Mouse (Mus musculus) MEL-GATA-1-ER (cell line): Measurements from ENCODE around the gene Sept12.
A peak's percentile ranks its signal among the peaks of the same experiment; 100 is the strongest.

Experiments used
- DNase-seq: peaks from one replicate; pipeline ENCODE4 v3.0.0-alpha.2; 2012; ENCODE audit warnings: low read depth; ENCODE audit errors: extremely low read depth

Sept12 gene

DNA sequence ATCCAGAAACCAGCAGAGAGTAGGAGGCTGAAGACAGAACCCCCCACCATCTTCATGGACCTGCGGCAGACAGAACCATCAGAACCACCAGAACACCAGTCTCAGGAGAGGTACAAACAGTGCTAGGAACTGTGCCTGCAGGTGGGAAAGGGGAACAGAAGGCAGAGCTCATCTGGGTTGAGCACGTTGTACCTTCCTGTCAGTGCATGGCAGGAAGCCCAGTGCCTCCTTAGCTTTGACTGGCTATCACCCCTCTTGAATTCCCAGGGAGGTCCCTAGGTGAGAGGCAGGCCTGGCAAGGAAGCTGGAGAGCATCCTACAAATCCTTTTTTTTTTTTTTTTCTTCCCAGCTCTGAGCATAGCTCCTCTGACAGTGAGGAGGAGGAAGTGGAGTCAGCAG, 21.5 kb downstream of the Sept12 start:
- DNase-seq: no peak

DNA sequence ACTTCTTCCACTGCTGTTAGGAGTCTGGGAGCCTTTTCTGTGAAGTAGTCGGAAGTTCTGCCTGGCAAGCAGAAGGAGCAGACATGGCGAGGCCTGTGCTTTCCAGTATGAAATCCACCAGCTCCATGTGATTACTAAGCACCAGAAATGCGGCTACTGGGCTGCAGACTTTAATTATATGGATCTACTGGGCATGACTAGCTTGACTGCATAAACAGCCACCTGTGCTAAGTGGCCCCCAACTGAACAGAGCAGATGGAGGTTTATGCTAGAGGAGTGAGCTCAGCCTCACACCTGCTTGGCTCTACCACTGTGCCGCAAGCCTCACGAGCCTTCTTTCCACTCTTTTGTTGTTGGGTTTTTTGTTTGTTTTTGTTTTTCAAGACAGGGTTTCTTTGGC, 23.1 kb downstream of the Sept12 start:
- no peak for DNase-seq

GRCm38 (mm10) chr16:4971626-4972025, 26.0 kb downstream of the Sept12 start:
- DNase-seq: no peak

DNA sequence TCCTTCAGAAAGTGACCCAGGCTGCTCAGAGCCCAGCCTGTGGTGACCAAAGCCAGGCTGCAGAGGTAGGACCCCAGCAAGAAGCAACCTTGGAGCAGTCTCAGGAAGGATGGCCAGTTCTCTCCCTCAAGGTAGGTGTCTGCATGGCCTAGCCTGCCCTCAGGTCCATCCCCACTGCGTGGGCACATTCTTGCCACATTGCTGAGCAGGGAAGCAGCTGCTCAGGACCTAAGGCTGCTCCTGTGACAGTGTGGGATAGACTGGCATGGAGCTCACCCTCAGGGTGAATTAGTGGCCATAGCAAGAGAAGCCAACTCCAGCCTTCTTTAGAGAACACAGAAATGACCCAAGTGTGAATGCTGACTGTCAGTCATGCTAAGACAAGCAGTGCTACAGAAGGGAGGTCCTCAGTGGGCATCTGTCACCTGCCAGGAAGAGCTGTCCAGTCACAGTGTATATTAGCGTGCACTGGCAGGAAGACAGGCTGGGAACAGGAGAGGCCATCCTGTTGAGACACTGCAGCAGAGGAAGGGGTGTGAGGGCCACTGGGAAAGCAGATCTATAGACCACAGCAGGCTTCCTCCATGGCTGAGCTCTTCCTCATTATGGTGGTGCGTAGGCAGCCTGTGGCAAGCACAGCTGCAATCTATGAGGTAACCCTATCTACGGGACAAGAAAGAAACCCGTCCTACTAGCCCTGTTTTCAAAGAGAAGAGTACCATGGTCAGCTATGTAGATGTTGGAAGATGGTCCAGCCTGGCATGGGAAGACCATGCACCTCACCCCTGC, 28.4 kb downstream of the Sept12 start:
- DNase-seq: peak; percentile 4

GRCm38 (mm10) chr16:4968426-4968825, 29.2 kb downstream of the Sept12 start:
- DNase-seq: no peak

DNA sequence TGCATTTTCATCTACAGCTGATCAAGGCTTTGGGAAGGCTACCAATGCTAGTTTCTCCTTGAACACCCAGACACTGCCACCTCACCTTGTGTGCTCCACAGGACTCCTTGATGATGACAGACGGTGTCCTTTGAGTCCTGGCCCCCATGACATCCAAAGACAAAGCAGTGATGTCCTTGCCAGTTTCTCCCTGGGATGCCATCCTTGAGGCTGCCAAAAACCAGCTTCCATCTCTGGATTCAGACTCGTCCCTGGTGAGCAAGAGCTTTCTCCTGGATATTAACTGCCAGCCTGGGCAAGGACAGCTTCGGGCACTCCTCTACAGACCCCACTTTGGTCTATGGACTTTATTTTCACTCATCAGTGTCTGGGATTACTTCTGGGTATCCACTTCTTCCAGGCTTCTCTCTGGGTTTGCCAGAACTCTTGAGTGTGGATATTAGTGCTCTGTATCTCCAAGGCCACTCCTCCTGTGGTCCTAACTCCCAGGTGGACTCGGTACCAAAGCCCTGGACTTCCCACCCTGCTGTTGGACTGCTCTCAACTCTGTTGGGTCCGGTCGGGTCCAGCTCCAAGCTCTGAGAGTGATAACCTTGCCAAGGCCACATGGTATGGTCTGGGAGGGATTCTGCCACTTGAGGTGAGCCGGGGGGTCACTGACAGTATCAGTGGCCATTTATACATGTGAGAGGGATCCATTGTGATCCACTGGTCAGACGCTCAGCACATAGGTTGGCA, 32.1 kb downstream of the Sept12 start:
- no peak for DNase-seq

DNA sequence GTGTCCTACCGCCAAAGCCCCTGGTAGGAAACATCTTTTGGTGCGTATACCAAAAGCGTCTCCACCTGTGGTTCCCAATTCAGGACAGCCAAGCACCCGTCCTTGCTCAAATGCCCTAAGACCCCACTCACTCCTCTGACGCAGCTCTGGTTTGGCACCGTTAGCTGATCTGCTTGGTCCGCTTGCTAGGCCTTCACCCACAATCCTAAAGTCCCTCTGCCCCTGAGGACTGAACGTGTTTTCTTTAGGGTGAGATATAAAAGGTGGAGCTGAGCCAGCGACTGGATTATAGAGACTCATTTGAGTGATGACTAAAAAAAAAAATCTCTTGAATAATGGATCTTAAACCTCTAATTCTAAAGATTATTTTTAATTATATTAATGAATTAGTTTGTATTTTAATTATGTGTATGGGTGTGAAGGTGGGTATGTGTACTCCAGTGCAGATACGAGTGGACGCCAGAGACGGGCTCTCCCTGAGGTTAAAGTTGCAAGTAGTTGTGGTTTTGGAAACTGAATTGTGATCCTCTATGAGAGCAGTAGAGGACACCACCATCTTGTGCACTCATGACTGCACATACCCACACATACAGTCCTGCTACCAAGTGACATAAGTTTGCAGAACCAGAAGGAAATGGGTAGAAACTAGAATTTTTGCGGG, 32.8 kb downstream of the Sept12 start:
- DNase-seq: peak; percentile 19

DNA sequence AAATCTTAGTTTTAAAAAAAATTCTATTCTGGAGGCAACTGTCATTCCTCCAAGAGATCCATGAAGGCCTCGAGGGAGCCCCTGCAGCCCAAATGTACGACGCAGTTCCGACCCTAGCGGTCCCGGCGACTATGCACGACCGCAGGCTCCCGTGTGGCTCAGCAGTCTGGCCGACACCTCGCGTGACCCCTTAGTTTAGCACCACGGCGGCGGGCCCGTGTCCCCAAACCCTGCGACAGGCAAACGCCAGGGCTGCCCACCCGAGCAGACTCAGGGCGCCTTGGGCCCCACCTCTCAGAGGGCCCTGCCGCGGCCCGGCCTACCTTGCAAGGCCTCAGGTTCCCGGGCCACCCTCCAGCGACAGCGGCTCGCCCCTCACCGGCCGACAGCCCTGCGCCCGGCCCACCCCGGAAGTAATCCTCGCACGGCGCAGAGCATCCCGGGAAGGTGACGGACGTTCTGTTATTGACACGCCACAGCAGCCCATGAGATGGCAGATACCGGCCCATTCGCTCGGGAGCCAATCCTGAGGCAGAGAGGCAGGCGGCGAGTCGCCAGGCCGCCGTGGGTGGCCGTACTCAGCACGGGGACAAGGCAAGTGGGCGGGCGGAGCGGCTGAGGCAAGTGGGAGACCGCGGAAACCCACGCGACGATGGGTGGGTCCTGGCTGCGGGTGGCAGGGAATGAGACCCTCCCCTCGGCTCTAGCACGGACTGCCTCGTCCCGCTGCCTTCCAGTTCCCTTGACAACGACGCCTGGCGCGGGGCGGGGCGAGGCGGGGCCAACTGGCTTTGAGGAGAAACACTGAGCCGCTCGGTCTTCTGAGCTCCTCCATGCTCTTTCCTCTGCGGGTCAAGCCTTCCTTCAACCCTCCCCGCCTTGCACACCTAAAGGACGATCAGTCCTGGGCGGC, 33.6 kb downstream of the Sept12 start, which contains the start of gene Anks3:
Anks3 (minus strand) TSS at position 409 of the 913 bp plus-strand sequence.
- DNase-seq: peak; percentile 85

DNA sequence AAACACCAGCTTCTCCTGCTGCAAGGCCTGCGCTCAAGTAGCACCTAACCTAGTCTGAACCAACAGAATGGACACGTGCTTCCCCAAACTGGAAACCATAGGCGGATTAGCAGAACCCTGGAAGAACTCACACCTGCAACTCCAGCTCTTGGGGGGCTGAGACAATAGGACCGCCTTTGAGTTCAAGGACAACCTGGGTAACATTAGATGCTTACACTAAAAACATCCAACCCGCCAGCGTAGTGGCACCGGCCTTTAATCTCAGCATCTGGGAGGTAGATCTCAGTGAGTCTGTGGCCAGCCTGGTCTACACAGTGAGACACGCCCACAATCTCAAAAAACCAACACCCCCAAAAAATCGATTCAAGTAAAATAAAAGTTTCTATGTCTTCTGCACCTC, 34.3 kb downstream of the Sept12 start:
- DNase-seq: no peak

GRCm38 (mm10) chr16:4960260-4960659, 37.4 kb downstream of the Sept12 start:
- no peak for DNase-seq

DNA sequence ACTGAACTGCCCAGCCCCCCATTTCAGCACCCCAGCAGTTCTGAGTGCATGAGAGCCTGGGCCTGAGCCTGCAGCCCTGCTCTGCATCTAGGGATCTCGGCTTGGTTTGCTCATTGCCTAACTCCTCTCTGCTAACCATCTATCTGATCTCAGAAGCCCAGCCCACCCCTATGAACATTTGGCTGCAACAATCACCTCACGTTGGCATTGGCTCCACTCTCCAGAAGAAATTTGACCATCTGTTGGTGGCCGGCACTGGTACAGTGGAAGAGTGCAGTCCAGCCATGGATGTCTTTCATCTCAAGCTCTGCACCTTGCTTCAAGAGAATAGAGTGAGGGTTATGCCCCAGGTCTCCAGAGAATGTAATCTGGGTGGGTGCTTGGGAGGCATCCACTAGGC, 40.2 kb downstream of the Sept12 start:
- no peak for DNase-seq

- DNase-seq: no peak
Measured at GRCm38 (mm10) chr16:4956609-4957008, 41.0 kb downstream of the Sept12 start.

DNA sequence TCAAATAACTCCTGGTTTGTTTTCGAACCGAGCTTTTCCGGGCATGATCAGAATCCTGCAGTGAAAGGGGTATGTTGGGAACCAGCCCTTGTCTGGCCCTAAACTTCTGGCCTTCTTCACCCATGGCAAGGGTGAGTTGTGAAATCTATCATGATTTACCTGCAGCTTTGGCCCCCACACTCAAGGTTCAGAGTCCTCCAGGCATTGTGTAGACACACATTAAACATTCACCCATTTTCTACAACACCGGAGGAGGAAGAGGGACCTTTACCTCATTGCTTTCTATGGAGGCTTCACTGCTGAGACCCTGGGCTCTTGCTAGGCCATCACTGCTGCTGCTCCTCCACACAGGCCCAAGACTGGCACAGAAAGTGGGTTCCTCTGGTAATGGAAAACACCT, 50.3 kb downstream of the Sept12 start:
- no peak for DNase-seq

- no peak for DNase-seq
Measured at GRCm38 (mm10) chr16:4946155-4946554, 51.5 kb downstream of the Sept12 start.

DNA sequence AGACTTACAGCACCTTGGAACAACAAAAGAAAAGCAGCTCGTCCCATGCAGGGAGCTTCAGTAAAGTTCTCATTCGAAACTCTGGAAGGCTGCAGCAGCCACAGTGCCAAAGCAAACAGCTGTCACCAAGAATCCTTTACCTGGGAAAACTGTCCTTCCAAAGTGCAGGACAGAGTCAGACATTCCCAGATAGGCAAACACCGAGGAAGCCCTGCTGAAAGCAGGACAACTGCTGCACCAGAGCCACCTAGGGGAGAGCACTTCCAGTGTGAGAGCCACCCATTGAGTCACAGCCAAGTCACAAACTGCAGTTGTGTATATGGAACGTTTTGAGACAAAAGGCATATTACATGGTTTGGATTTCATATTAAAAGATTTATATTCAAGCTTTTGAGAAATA, 52.2 kb downstream of the Sept12 start:
- no peak for DNase-seq

GRCm38 (mm10) chr16:4943431-4943830, 54.2 kb downstream of the Sept12 start:
- DNase-seq: no peak

GRCm38 (mm10) chr16:4942868-4943267, 54.8 kb downstream of the Sept12 start:
- no peak for DNase-seq

GRCm38 (mm10) chr16:4941016-4941415, 56.6 kb downstream of the Sept12 start:
- no peak for DNase-seq

DNA sequence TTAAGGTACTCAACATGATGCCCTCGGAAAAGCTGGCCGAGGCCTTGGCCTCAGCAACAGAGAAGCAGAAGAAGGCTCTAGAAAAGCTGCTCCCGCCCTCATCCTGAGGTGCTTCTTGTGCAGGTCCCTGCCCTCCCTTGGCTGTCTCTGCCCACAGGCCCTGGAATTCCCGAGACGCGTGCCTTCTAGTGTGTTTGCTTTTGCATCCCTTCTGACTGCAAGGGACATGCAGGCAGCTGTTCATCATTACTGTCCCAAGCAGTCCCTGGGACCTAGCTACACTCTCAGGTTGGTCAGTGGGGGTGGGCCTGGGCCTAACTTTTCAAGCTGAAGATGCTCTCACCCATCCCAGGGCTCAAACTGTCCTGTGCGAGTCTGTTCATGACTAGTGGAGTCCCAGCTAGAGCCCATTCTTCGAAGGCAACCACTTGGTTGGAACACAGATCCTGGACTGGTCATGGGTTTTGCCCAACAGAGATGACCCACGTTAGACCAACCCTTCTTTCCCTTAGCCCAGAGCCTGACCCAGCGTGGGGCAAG, 57.3 kb downstream of the Sept12 start:
- no peak for DNase-seq

- no peak for DNase-seq
Measured at GRCm38 (mm10) chr16:4939412-4939811, 58.2 kb downstream of the Sept12 start.

GRCm38 (mm10) chr16:4938989-4939388, 58.7 kb downstream of the Sept12 start:
- DNase-seq: peak; percentile 85
